Mouse (Mus musculus): Measurements from ENCODE around the gene Fbxl19. TPM values are rescaled to one million over a fixed set of nuclear protein-coding genes. Genes with fewer than 3 reads are reported as not detected.

The Fbxl19 gene
- polyA plus RNA-seq, 2 experiments, result 0.85 to 10.8 TPM

DNA sequence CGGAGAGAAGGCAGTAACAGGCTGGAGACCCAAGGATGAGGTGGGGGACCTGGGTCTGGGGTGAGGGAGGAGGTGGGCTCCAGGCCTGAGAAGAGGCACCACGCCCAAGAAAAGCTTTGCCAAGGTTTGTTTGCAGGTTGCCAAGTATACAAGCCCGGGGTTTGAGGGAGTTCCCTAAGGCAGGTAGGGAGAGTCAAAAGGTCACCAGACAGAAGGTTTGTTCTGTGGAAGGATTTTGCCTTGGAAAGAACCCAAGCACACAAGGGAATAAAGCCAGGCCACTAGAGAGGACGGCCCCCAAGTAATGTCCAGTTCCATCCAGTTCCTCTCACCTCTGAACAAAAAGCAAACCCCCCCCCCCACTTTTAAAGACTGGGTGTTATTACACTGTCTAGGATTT lies 66.9 kb downstream of the Fbxl19 start:
- Histone ChIP-seq H3K27me3 (ENCODE audit: control insufficient read depth, insufficient read depth, low read length) (no peaks in the 10 kb centered on the region), H3K4me2 (ENCODE audit: low read depth) (no peak overlapping the region), H3K4me3 (ENCODE audit: insufficient read depth in 1 of 2, low read depth in 2 of 2, low read length in 2 of 2) (no peak overlapping the region), H3K9me3 (ENCODE audit: control insufficient read depth, low read length) (no peaks in the 10 kb centered on the region), H3K9ac (replicated peaks) (no peak overlapping the region), H3K4me1 (replicated peaks; ENCODE audit: control insufficient read depth in 2 of 2, insufficient read depth in 2 of 2, low read length in 1 of 2) (peaks cover 12 to 34% of the 10 kb centered on the region in 2 experiments), H3K27ac (no peak overlapping the region), H3K36me3 (replicated peaks; ENCODE audit: control insufficient read depth, insufficient read depth, low read depth) (no peaks in the 10 kb centered on the region)
- WGBS (ENCODE audit: insufficient replicate concordance), result 65% methylated on average over 4 of the region's 4 CpGs
- DNase-seq (ENCODE audit: low read depth in 3 of 3, low spot score in 3 of 3) (no peak), ATAC-seq (ENCODE audit: insufficient read depth) (no peak)
- TF ChIP-seq CTCF (IDR thresholded peaks at IDR 0.05; ENCODE audit: low read depth), result no peak

DNA sequence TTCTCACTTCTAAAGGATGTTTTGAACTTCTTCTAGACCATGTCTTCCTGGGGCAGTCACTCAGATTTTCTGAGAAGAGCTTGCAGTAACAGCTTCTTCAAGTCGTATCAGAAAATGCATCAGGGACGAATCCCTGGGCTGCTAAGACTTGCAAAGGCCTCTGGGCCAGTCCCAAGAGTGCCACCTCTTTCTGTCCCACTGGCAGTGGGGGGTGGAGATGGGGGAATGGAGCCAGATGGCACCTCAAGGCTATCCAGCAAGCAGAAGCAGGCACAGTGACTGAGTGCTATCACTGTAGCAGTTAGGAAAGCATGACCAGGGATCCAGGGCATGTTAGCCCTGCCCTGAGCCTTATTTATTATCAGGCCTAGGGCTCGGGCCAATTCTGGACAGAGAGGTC lies 67.9 kb downstream of the Fbxl19 start:
- Histone ChIP-seq H3K36me3 (replicated peaks; ENCODE audit: control insufficient read depth, insufficient read depth, low read depth) (no peaks in the 10 kb centered on the region), H3K9ac (replicated peaks) (no peak overlapping the region), H3K4me2 (ENCODE audit: low read depth) (no peak overlapping the region), H3K4me1 (replicated peaks; ENCODE audit: control insufficient read depth in 2 of 2, insufficient read depth in 2 of 2, low read length in 1 of 2) (peaks cover 5 to 23% of the 10 kb centered on the region in 2 experiments), H3K9me3 (ENCODE audit: control insufficient read depth, low read length) (no peaks in the 10 kb centered on the region), H3K4me3 (ENCODE audit: insufficient read depth in 1 of 2, low read depth in 2 of 2, low read length in 2 of 2) (no peak overlapping the region), H3K27me3 (ENCODE audit: control insufficient read depth, insufficient read depth, low read length) (no peaks in the 10 kb centered on the region), H3K27ac (no peak overlapping the region)
- 65% methylated on average over 3 of the region's 3 CpGs for WGBS (ENCODE audit: insufficient replicate concordance)
- TF ChIP-seq CTCF (IDR thresholded peaks at IDR 0.05; ENCODE audit: low read depth), result no peak
- TF ChIP-seq EP300 (IDR thresholded peaks at IDR 0.05; ENCODE audit: low read depth), result no peak
- DNase-seq (ENCODE audit: low read depth in 3 of 3, low spot score in 3 of 3) (no peak), ATAC-seq (ENCODE audit: insufficient read depth) (no peak)

DNA sequence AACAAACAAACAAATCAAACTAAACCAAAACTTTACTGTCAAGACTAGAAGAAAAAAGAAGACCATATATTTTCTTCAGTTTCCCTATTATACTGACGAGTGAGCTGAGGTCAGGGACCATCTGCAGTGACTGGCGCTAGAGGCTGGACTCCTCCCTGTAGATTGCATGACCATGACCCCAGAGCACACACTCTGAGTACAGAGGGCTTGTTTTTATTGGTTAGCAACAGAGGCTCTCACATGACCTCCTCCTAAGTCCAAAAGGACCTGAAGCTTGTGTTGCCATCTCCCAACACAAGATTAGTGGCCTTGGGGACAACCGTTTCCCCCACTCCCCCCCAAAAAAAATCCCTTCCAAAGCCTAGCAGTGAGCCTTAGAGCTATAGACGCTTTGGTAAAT lies 69.5 kb downstream of the Fbxl19 start:
- Histone ChIP-seq H3K4me2 (ENCODE audit: low read depth) (no peak overlapping the region), H3K36me3 (replicated peaks; ENCODE audit: control insufficient read depth, insufficient read depth, low read depth) (no peaks in the 10 kb centered on the region), H3K4me1 (replicated peaks; ENCODE audit: control insufficient read depth in 2 of 2, insufficient read depth in 2 of 2, low read length in 1 of 2) (peaks cover 0 to 13% of the 10 kb centered on the region in 2 experiments; a peak in 2 of 4 replicates), H3K9ac (replicated peaks) (no peak overlapping the region), H3K27ac (peak overlapping the region; percentile 43), H3K4me3 (ENCODE audit: insufficient read depth in 1 of 2, low read depth in 2 of 2, low read length in 2 of 2) (no peak overlapping the region), H3K9me3 (ENCODE audit: control insufficient read depth, low read length) (no peaks in the 10 kb centered on the region), H3K27me3 (ENCODE audit: control insufficient read depth, insufficient read depth, low read length) (no peaks in the 10 kb centered on the region)
- ATAC-seq (ENCODE audit: insufficient read depth) (no peak), DNase-seq (ENCODE audit: low read depth in 3 of 3, low spot score in 3 of 3) (no peak)
- TF ChIP-seq EP300 (IDR thresholded peaks at IDR 0.05; ENCODE audit: low read depth) (no peak), CTCF (IDR thresholded peaks at IDR 0.05; ENCODE audit: low read depth) (no peak)
- 65% methylated on average over 4 of the region's 4 CpGs for WGBS (ENCODE audit: insufficient replicate concordance)

DNA sequence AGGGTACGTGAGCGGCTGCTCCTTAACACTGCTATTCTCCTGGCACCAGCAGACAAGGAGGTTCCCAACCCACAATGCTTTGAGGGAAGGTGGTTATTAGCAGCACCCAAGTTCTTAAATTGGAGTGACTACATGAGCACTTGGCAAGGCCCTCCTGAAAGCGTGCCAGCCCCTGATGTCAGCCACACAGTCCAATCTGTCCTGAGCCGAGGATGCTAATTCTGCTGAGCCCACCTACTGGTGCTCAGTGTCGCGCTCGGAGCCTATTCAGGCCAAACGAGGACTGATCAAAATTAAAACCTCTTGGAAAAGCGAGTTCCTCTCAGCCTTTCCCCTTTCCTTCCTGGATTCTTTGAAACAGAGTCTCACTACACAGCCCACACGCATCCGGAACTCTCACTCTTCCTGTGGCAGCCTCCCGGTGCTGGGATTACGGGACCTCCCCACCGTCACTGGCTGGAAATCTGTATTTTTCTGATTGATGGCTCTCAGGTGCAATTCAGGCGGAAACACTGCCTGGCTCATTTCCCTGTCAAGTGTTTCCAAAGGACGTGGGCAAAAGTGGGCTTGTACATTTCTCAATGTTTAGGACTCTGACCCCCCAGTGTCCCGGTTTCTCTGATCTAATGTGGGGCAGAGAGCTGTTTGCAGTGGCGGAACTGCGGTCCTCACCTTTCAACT lies 70.0 kb downstream of the Fbxl19 start:
- TF ChIP-seq EP300 (IDR thresholded peaks at IDR 0.05; ENCODE audit: low read depth), result no peak
- TF ChIP-seq CTCF (IDR thresholded peaks at IDR 0.05; ENCODE audit: low read depth), result no peak
- H3K27ac ChIP-seq, result peak overlapping the region; percentile 43
- H3K27me3 ChIP-seq (ENCODE audit: control insufficient read depth, insufficient read depth, low read length), result no peaks in the 10 kb centered on the region
- 71% methylated on average over 19 of the region's 19 CpGs for WGBS (ENCODE audit: insufficient replicate concordance)
- no peaks in the 10 kb centered on the region for H3K9me3 ChIP-seq (ENCODE audit: control insufficient read depth, low read length)
- no peaks in the 10 kb centered on the region for H3K36me3 ChIP-seq (replicated peaks; ENCODE audit: control insufficient read depth, insufficient read depth, low read depth)
- H3K4me1 ChIP-seq (replicated peaks; ENCODE audit: control insufficient read depth in 2 of 2, insufficient read depth in 2 of 2, low read length in 1 of 2), result peaks cover 0 to 13% of the 10 kb centered on the region in 2 experiments; a peak in 2 of 4 replicates
- no peak overlapping the region for H3K9ac ChIP-seq (replicated peaks)
- H3K4me3 ChIP-seq (ENCODE audit: insufficient read depth in 1 of 2, low read depth in 2 of 2, low read length in 2 of 2), result no peak overlapping the region
- 0 out of 2 replicates have a peak overlapping the region, but pooled peaks have one; percentile 11 for H3K4me2 ChIP-seq (ENCODE audit: low read depth)
- 0 out of 2 replicates have a peak, but pooled peaks have one; percentile 21 for ATAC-seq (ENCODE audit: insufficient read depth)
- no peak for DNase-seq (ENCODE audit: low read depth in 3 of 3, low spot score in 3 of 3)

GRCm38 (mm10) chr7:127815116-127815665 lies 70.8 kb downstream of the Fbxl19 start:
- Histone ChIP-seq H3K4me2 (ENCODE audit: low read depth) (no peak overlapping the region), H3K4me1 (replicated peaks; ENCODE audit: control insufficient read depth in 2 of 2, insufficient read depth in 2 of 2, low read length in 1 of 2) (peaks cover 0 to 13% of the 10 kb centered on the region in 2 experiments; a peak in 2 of 4 replicates), H3K36me3 (replicated peaks; ENCODE audit: control insufficient read depth, insufficient read depth, low read depth) (no peaks in the 10 kb centered on the region), H3K27me3 (ENCODE audit: control insufficient read depth, insufficient read depth, low read length) (no peaks in the 10 kb centered on the region), H3K4me3 (ENCODE audit: insufficient read depth in 1 of 2, low read depth in 2 of 2, low read length in 2 of 2) (no peak overlapping the region), H3K9me3 (ENCODE audit: control insufficient read depth, low read length) (no peaks in the 10 kb centered on the region), H3K9ac (replicated peaks) (no peak overlapping the region), H3K27ac (no peak overlapping the region)
- WGBS (ENCODE audit: insufficient replicate concordance), result 74% methylated on average over 15 of the region's 15 CpGs
- DNase-seq (ENCODE audit: low read depth in 3 of 3, low spot score in 3 of 3) (no peak), ATAC-seq (ENCODE audit: insufficient read depth) (no peak)
- TF ChIP-seq EP300 (IDR thresholded peaks at IDR 0.05; ENCODE audit: low read depth) (no peak), CTCF (IDR thresholded peaks at IDR 0.05; ENCODE audit: low read depth) (no peak)
